Mouse (Mus musculus): ENCODE measurements around the gene Ldhal6b.

- TF ChIP-seq POLR2A (IDR thresholded peaks at IDR 0.05; ENCODE audit: low read depth, low read length) (no peak), CTCF (IDR thresholded peaks at IDR 0.05; ENCODE audit: extremely low read depth, insufficient read length, insufficient replicate concordance, low read depth, low read length) (no peak)
Observed at GRCm38 (mm10) chr17:5401288-5401687, 17.3 kb downstream of the Ldhal6b start.

All from small intestine, adult 2 months (tissue).